Mouse (Mus musculus) megakaryocyte, embryonic 14.5 days (primary cell): ENCODE measurements around the gene Slc35e4.

ENCODE experiments used
- FLI1 ChIP-seq: IDR thresholded peaks from 2 replicates; pipeline ENCODE4 v1.6.1; 2012; ENCODE audit warnings: low read length, inconsistent platforms, mixed read lengths
- GATA1 ChIP-seq: IDR thresholded peaks from 3 replicates; pipeline ENCODE4 v1.6.1; 2012; ENCODE audit warnings: mixed read lengths, low read length, inconsistent platforms, borderline replicate concordance

DNA sequence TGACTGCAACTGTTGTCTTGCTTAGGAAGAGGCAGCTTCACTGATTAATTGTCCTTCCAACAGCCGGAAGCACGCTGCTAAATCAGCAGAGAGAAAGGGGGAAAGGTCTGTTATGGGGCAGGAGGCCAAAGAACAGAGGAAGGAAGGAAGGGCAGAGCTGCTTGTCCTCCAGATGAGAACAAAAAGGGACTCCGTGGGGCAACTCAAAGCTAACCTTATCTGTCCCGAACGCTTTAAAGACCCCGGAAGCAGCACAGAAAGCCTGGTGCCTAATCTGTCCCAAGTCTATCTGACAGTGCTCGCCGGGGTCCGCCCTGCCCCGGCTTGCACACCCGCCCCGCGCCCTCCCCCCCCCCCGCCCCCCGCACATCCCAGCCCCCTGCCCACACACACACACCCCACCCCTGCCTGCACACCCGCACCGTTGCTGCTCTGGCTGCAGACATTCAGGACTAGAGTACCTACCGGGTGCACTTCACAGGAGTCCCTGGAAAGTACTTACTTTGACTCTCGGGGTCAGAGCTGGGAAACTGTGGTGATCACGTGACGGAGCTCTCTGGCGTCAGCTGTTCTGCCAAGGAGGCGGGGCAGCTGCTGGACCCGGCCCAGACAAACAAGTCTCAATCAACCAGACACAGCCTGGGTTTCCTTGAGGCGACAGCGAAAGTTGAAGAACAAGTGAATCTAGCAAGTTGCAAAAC is 17.2 kb upstream of the Slc35e4 start, which contains the start of gene Tcn2:
- TF ChIP-seq GATA1, result no peak
- TF ChIP-seq FLI1, result no peak
